Mouse (Mus musculus) limb, embryonic 14.5 days (tissue): ENCODE measurements at regions not wholly inside any gene's neighbourhood (a gene's known extent, or its start where the extent isn't known, plus 50 kb on each side); places are given as distances from the start of the nearest gene placed in this dataset.

ENCODE experiments used
- ATAC-seq: fragments of 200-750 bp; cut with Nextera tagmentation; 2 replicates; pipeline ENCODE4 v1.8.0; 2017; ENCODE audit warnings: low read depth, moderate number of reproducible peaks, moderate TSS enrichment; ENCODE audit not compliant: low FRiP score
- DNase-seq: peaks from one replicate; pipeline ENCODE4 v3.0.0-alpha.2; 2015; ENCODE audit warnings: low spot score
- H3K27ac ChIP-seq: fragments of 300-500 bp; sonication (generic); replicated peaks from 2 replicates; pipeline ENCODE4 v1.5.1; 2014; ENCODE audit warnings: low read depth, mild to moderate bottlenecking, low read length, moderate library complexity, mixed read lengths
- H3K27me3 ChIP-seq: fragments of 300-500 bp; sonication (generic); 2 replicates; pipeline ENCODE4 v1.6.1; 2014; ENCODE audit warnings: low read length, mixed read lengths; ENCODE audit not compliant: control insufficient read depth, insufficient read depth
- H3K36me3 ChIP-seq: fragments of 300-500 bp; sonication (generic); 2 replicates; pipeline ENCODE4 v1.6.1; 2014; ENCODE audit warnings: mild to moderate bottlenecking, low read length, moderate library complexity, mixed read lengths; ENCODE audit not compliant: control insufficient read depth, insufficient read depth
- H3K4me1 ChIP-seq: fragments of 300-500 bp; sonication (generic); 2 replicates; pipeline ENCODE4 v1.6.1; 2014; ENCODE audit warnings: antibody characterized with exemption, low read length, mixed read lengths; ENCODE audit not compliant: control insufficient read depth, insufficient read depth
- H3K4me2 ChIP-seq: fragments of 300-500 bp; sonication (generic); replicated peaks from 2 replicates; pipeline ENCODE4 v1.6.1; 2014; ENCODE audit warnings: low read depth, mild to moderate bottlenecking, low read length, moderate library complexity; ENCODE audit not compliant: severe bottlenecking
- H3K4me3 ChIP-seq: fragments of 300-500 bp; sonication (generic); replicated peaks from 2 replicates; pipeline ENCODE4 v1.5.1; 2014; ENCODE audit warnings: low read length
- H3K9ac ChIP-seq: fragments of 300-500 bp; sonication (generic); 2 replicates; pipeline ENCODE4 v1.6.1; 2014; ENCODE audit warnings: mild to moderate bottlenecking, low read depth, low read length, moderate library complexity; ENCODE audit not compliant: severe bottlenecking
- H3K9me3 ChIP-seq: fragments of 300-500 bp; sonication (generic); 2 replicates; pipeline ENCODE4 v1.6.1; 2016; ENCODE audit warnings: low read length; ENCODE audit not compliant: control insufficient read depth
- POLR2A ChIP-seq: fragments of 200-500 bp; IDR thresholded peaks from 2 replicates; pipeline ENCODE4 v1.8.0; 2012; ENCODE audit warnings: inconsistent platforms, mild to moderate bottlenecking, moderate library complexity, borderline replicate concordance; ENCODE audit not compliant: insufficient read depth, insufficient read length; ENCODE audit errors: extremely low read depth
- WGBS: fragments of 180-500 bp; shearing (Covaris S2); extraction: QIAGEN DNeasy Blood & Tissue Kit; methylation state at CpG from one replicate; pipeline ENCODE4 v1.1.7; 2014; 5-methylcytosine and 5-hydroxymethylcytosine counted together

DNA sequence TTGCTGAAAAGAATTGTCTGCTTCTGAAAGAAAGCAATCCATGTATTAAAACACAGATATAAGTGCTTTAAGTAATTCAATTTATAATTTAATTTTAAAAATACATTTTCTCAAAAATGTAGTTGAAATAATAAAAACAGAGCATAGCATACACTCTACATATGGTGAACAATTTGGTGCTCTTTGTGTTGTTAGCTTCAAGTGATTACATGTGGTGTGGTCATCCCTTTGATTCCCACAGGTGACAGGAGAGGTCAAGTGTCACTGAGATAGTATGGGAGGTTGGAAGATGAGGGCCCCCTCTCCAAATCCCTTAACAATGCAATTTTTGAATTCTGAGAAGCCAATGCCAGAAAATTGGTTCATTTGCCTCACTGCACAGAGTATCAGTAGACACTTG, 819.5 kb upstream of the Prmt6 start:
- peaks cover 5% of the 10 kb centered on the region; the same call in 1 of the 2 replicates for H3K4me1 ChIP-seq
- no peak for TF ChIP-seq POLR2A
- H3K4me2 ChIP-seq: no peak overlapping the region
- no peak overlapping the region for H3K4me3 ChIP-seq
- ATAC-seq: no peak
- H3K27ac ChIP-seq: no peak overlapping the region
- DNase-seq: no peak
- no peaks in the 10 kb centered on the region for H3K27me3 ChIP-seq
- no peaks in the 10 kb centered on the region for H3K36me3 ChIP-seq
- no peak overlapping the region for H3K9ac ChIP-seq
- H3K9me3 ChIP-seq: no peaks in the 10 kb centered on the region

DNA sequence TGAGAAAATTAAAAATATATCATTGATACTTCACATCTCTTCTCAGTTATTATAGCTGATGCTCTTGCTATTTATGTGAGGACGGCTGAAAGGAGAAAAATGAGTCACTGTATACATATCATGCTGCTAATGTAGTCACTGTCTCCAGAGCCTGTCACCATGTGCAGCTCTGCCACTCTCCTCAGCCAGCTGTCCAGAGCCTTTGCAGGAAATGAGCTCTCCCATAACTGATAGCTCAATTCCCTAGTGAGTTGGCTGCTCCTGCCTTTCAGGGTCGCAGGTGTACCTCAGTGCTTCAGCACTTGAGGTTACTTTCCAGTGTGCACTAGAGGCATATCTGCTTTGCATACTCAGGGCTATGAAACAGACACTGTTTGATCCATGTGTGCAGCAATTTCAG, 819.0 kb upstream of the Prmt6 start:
- Histone ChIP-seq H3K36me3 (no peaks in the 10 kb centered on the region), H3K4me1 (peaks cover 5% of the 10 kb centered on the region; the same call in 1 of the 2 replicates), H3K9me3 (no peaks in the 10 kb centered on the region), H3K4me2 (no peak overlapping the region), H3K4me3 (no peak overlapping the region), H3K27ac (no peak overlapping the region), H3K9ac (no peak overlapping the region), H3K27me3 (no peaks in the 10 kb centered on the region)
- 63% methylated on average over 2 of the region's 2 CpGs for WGBS
- TF ChIP-seq POLR2A: no peak
- ATAC-seq (no peak), DNase-seq (no peak)

GRCm38 (mm10) chr3:111069156-111069555, 818.4 kb upstream of the Prmt6 start:
- Histone ChIP-seq H3K9me3 (no peaks in the 10 kb centered on the region), H3K9ac (no peak overlapping the region), H3K4me1 (peaks cover 2% of the 10 kb centered on the region; the same call in 1 of the 2 replicates), H3K4me3 (no peak overlapping the region), H3K36me3 (no peaks in the 10 kb centered on the region), H3K27ac (no peak overlapping the region), H3K4me2 (no peak overlapping the region), H3K27me3 (no peaks in the 10 kb centered on the region)
- no peak for TF ChIP-seq POLR2A
- ATAC-seq (no peak), DNase-seq (peak; percentile 79)
- 21% methylated on average over 7 of the region's 7 CpGs for WGBS

GRCm38 (mm10) chr3:111049638-111050037, 798.8 kb upstream of the Prmt6 start:
- TF ChIP-seq POLR2A: no peak
- Histone ChIP-seq H3K4me2 (no peak overlapping the region), H3K36me3 (no peaks in the 10 kb centered on the region), H3K27ac (no peak overlapping the region), H3K9me3 (no peaks in the 10 kb centered on the region), H3K27me3 (no peaks in the 10 kb centered on the region), H3K4me1 (no peaks in the 10 kb centered on the region), H3K4me3 (no peak overlapping the region), H3K9ac (no peak overlapping the region)
- ATAC-seq (no peak), DNase-seq (no peak)
- 79% methylated on average over 2 of the region's 2 CpGs for WGBS
